In the genomic region with DNA sequence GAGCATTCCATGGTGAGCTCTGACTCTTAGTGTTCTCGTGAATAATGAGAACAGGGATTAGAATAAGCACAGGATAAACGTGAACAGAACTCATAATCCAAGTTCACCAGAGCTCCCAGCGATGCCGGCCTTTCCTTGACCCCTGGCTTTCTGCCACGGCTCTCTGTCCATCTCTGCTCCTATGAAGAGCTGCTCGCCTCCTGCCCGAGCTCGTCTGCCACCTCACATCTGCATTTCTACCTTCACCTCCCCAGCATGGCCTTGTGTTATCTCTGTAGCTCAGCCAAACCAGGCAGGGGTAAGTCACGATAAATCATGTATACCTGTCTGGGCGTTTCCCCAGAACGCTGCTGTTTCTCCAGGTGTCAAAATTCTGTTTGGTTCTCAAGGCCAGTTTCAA, we compare ENCODE assay signal across 28 mouse cellular contexts. TPM values are rescaled to one million over a fixed set of nuclear protein-coding genes. Genes with fewer than 3 reads are reported as not detected.
A peak's percentile ranks its signal among the peaks of the same experiment; 100 is the strongest.
DNase-seq lines count a peak whose midpoint lies in the region; ATAC-seq lines count a peak whose summit lies in the region.
"Had no signal": no experiment of that assay in that cellular context is flagged by ENCODE, and none has a peak within 500 bp of the region (broad histone marks: within the 10 kb centered on the region; RNA-seq: fewer than 3 reads in every experiment).

No protein-coding gene starts in this region.

- H3K9me3 ChIP-seq in liver, embryonic 15.5 days (replicated peaks), result no peaks in the 10 kb centered on the region
- no peaks in the 10 kb centered on the region for H3K9me3 ChIP-seq in liver, embryonic 12.5 days (replicated peaks)
- H3K9me3 ChIP-seq: embryonic facial prominence, embryonic 13.5 days; hindbrain, embryonic 13.5 days; kidney, embryonic 15.5 days; limb, embryonic 12.5 days; megakaryocyte, embryonic 14.5 days had no signal

- ATAC-seq in liver, embryonic 15.5 days (ENCODE audit: insufficient read depth), result no peak
- ATAC-seq in liver, embryonic 12.5 days, result no peak
- ATAC-seq in inflammation-experienced regulatory T-cells, adult 6 months, result no peak
- ATAC-seq: forebrain, embryonic 16.5 days; liver, postnatal 0 days; Patski had no signal

- peak; percentile 41 for DNase-seq in adrenal gland, adult 2 months
- DNase-seq in adrenal gland, postnatal 14 days, result peak; percentile 50
- DNase-seq in fat pad, adult 2 months (ENCODE audit: extremely low read depth, low read depth, low spot score), result peak; percentile 19
- no peak for DNase-seq in heart, postnatal 14 days
- no peak for DNase-seq in gastrocnemius, postnatal 10 days
- DNase-seq: cerebellum, adult 11 months; cerebellum, adult 9-10 months; gastrocnemius, postnatal 14 days; heart, postnatal 4 days; kidney, adult 11 months; kidney, postnatal 36 days; liver, postnatal 0 days; lung, postnatal 36 days; midbrain, embryonic 14.5 days; thymus, postnatal 14 days had no signal

- H3K27me3 ChIP-seq in liver, embryonic 15.5 days, result no peaks in the 10 kb centered on the region
- no peaks in the 10 kb centered on the region for H3K27me3 ChIP-seq in liver, embryonic 12.5 days (replicated peaks)
- H3K27me3 ChIP-seq: embryonic facial prominence, embryonic 13.5 days; hindbrain, embryonic 13.5 days; kidney, embryonic 15.5 days; megakaryocyte, embryonic 14.5 days; Patski had no signal

- no peak overlapping the region for H3K4me3 ChIP-seq in liver, embryonic 15.5 days (replicated peaks)
- H3K4me3 ChIP-seq in liver, embryonic 12.5 days, result no peak overlapping the region
- H3K4me3 ChIP-seq: embryonic facial prominence, embryonic 13.5 days; hindbrain, embryonic 13.5 days; kidney, embryonic 15.5 days; layer of hippocampus, adult 2 months; left cerebral cortex, adult 2 months; limb, embryonic 12.5 days; megakaryocyte, embryonic 14.5 days had no signal

- H3K4me1 ChIP-seq in liver, embryonic 15.5 days (replicated peaks), result peaks cover 21% of the 10 kb centered on the region; the same call in 1 of the 2 replicates
- peaks cover 17% of the 10 kb centered on the region; the same call in 1 of the 2 replicates for H3K4me1 ChIP-seq in liver, embryonic 12.5 days
- H3K4me1 ChIP-seq: limb, embryonic 12.5 days had no signal

- H3K27ac ChIP-seq in liver, embryonic 15.5 days (replicated peaks), result peak overlapping the region; percentile 59; the same call in 1 of the 2 replicates
- H3K27ac ChIP-seq in liver, embryonic 12.5 days, result no peak overlapping the region
- H3K27ac ChIP-seq: embryonic facial prominence, embryonic 13.5 days; hindbrain, embryonic 13.5 days; kidney, embryonic 15.5 days; layer of hippocampus, adult 2 months; left cerebral cortex, adult 2 months; limb, embryonic 12.5 days had no signal

- intact Hi-C loops in heart, postnatal 14 days (cut with DNase I), result no loop called here

- H3K36me3 ChIP-seq in liver, embryonic 15.5 days (replicated peaks), result no peaks in the 10 kb centered on the region
- H3K36me3 ChIP-seq in liver, embryonic 12.5 days, result no peaks in the 10 kb centered on the region
- H3K36me3 ChIP-seq: embryonic facial prominence, embryonic 13.5 days; hindbrain, embryonic 13.5 days; kidney, embryonic 15.5 days; limb, embryonic 12.5 days had no signal

- 58% methylated on average over 11 of the region's 11 CpGs for WGBS in liver, embryonic 15.5 days (ENCODE audit: insufficient replicate concordance)
- WGBS in liver, embryonic 12.5 days (ENCODE audit: insufficient replicate concordance), result 62% methylated on average over 11 of the region's 11 CpGs

- no peak overlapping the region for H3K9ac ChIP-seq in liver, embryonic 15.5 days
- no peak overlapping the region for H3K9ac ChIP-seq in liver, embryonic 12.5 days
- H3K9ac ChIP-seq: embryonic facial prominence, embryonic 13.5 days; hindbrain, embryonic 13.5 days; kidney, embryonic 15.5 days; limb, embryonic 12.5 days; liver, postnatal 0 days had no signal

- no peak overlapping the region for H3K4me2 ChIP-seq in liver, embryonic 15.5 days
- no peak overlapping the region for H3K4me2 ChIP-seq in liver, embryonic 12.5 days
- H3K4me2 ChIP-seq: embryonic facial prominence, embryonic 13.5 days; heart, embryonic 11.5 days; hindbrain, embryonic 13.5 days; kidney, embryonic 15.5 days; limb, embryonic 12.5 days had no signal

RNA-seq across cellular contexts. Expression of a gene that starts 25.3 kb away (rescaled TPM):
- polyA plus RNA-seq in liver, embryonic 15.5 days (2015; fragmentation: Nextera tagmentation; extraction: Ambion mirVana), result 14.5 and 15.1 TPM in 2 replicates
- polyA plus RNA-seq in liver, embryonic 12.5 days (2016; fragmentation: Nextera tagmentation; extraction: Ambion mirVana), result 18.9 and 20.6 TPM in 2 replicates
- 1 to 10 TPM; 2.6 to 3.0 TPM for total RNA-seq in adrenal gland, adult 2 months (2021)
- 7.7 and 8.6 TPM in 2 replicates for polyA plus RNA-seq in adrenal gland, adult 2 months (2012; rRNA removed)
- 5.3 and 15.6 TPM in 2 replicates for total RNA-seq in adrenal gland, postnatal 14 days (2021)
- 100 to 1,000 TPM; 106 to 181 (median 125) TPM for polyA plus RNA-seq in inflammation-experienced regulatory T-cells, adult 6 months (2017; shearing (Covaris generic))
- total RNA-seq in heart, postnatal 14 days (2021), result 1 to 10 TPM; 2.2 to 7.0 TPM
- 1 to 10 TPM; 1.2 to 4.1 TPM for total RNA-seq in gastrocnemius, postnatal 10 days (2021)

Comparison
In these comparisons a context has a peak if more than half of its experiments do, and no peak if none do; other contexts are left out.
1. DNase-seq: peak in adrenal gland, adult 2 months (single experiment), adrenal gland, postnatal 14 days (single experiment) and fat pad, adult 2 months (single experiment); none in heart, postnatal 14 days (0 of 2) and gastrocnemius, postnatal 10 days (single experiment).